Mouse (Mus musculus) stomach, embryonic 14.5 days (tissue): Measurements from ENCODE around the gene Trim2. TPM values are rescaled to one million over a fixed set of nuclear protein-coding genes. Genes with fewer than 3 reads are reported as not detected.
A peak's percentile ranks its signal among the peaks of the same experiment; 100 is the strongest.

Source experiments
- ATAC-seq: fragments of 200-750 bp; cut with Nextera tagmentation; 2 replicates; pipeline ENCODE4 v1.8.0; 2017; ENCODE audit warnings: low read depth, moderate TSS enrichment; ENCODE audit not compliant: insufficient number of reproducible peaks, insufficient read depth, low FRiP score
- H3K27ac ChIP-seq: fragments of 300-500 bp; sonication (generic); 2 replicates; pipeline ENCODE4 v1.5.1; 2014; ENCODE audit warnings: mild to moderate bottlenecking, low read length, moderate library complexity, mixed read lengths
- H3K27me3 ChIP-seq: fragments of 300-500 bp; sonication (generic); 2 replicates; pipeline ENCODE4 v1.6.1; 2014; ENCODE audit warnings: low read length, control low read depth, mixed read lengths; ENCODE audit not compliant: control insufficient read depth, insufficient read depth
- H3K36me3 ChIP-seq: fragments of 300-500 bp; sonication (generic); 2 replicates; pipeline ENCODE4 v1.6.1; 2014; ENCODE audit warnings: mild to moderate bottlenecking, control low read depth, low read length, moderate library complexity, mixed read lengths; ENCODE audit not compliant: control insufficient read depth, insufficient read depth
- H3K4me1 ChIP-seq: fragments of 300-500 bp; sonication (generic); 2 replicates; pipeline ENCODE4 v1.6.1; 2014; ENCODE audit warnings: low read length, control low read depth, mixed read lengths; ENCODE audit not compliant: control insufficient read depth, insufficient read depth
- H3K4me2 ChIP-seq: fragments of 300-500 bp; sonication (generic); replicated peaks from 2 replicates; pipeline ENCODE4 v1.6.1; 2014; ENCODE audit warnings: low read depth, low read length, control low read depth
- H3K4me3 ChIP-seq: fragments of 300-500 bp; sonication (generic); 2 replicates; pipeline ENCODE4 v1.5.1; 2014; ENCODE audit warnings: low read depth, low read length, control low read depth
- H3K9ac ChIP-seq: fragments of 300-500 bp; sonication (generic); replicated peaks from 2 replicates; pipeline ENCODE4 v1.6.1; 2014; ENCODE audit warnings: low read depth, mild to moderate bottlenecking, control low read depth, low read length, moderate library complexity, mixed read lengths
- H3K9me3 ChIP-seq: fragments of 300-500 bp; sonication (generic); 2 replicates; pipeline ENCODE4 v1.6.1; 2016; ENCODE audit warnings: low read depth, low read length, control low read depth; ENCODE audit not compliant: control insufficient read depth
- WGBS: fragments of 180-500 bp; shearing (Covaris S2); extraction: QIAGEN DNeasy Blood & Tissue Kit; methylation state at CpG from one replicate; pipeline ENCODE4 v1.1.7; 2014; 5-methylcytosine and 5-hydroxymethylcytosine counted together
- polyA plus RNA-seq: library from polyadenylated mRNA; unstranded; fragments of >200 nt; fragmentation: Nextera tagmentation; extraction: Ambion mirVana; gene quantifications from 2 replicates; pipeline ENCODE4 v1.2.1, GENCODE M21; 2014

The Trim2 gene
- polyA plus RNA-seq, 1 experiment from 2014 or later: 37.1 TPM

- no peak for ATAC-seq
- Histone ChIP-seq H3K27me3 (0 out of 2 replicates have a peak, but pooled peaks cover 4% of the 10 kb centered on the region), H3K4me3 (no peak overlapping the region), H3K9me3 (no peaks in the 10 kb centered on the region), H3K4me2 (no peak overlapping the region), H3K27ac (no peak overlapping the region), H3K9ac (no peak overlapping the region), H3K4me1 (peaks cover 13% of the 10 kb centered on the region; the same call in 1 of the 2 replicates), H3K36me3 (no peaks in the 10 kb centered on the region)
- 92% methylated on average over 10 of the region's 10 CpGs for WGBS
These were observed 34.9 kb downstream of the Trim2 start for GRCm38 (mm10) chr3:84271794-84272193.

GRCm38 (mm10) chr3:84271058-84271457 is 35.6 kb downstream of the Trim2 start:
- H3K4me2 ChIP-seq: no peak overlapping the region
- H3K27me3 ChIP-seq: 0 out of 2 replicates have a peak, but pooled peaks cover 4% of the 10 kb centered on the region
- H3K9ac ChIP-seq: no peak overlapping the region
- no peaks in the 10 kb centered on the region for H3K36me3 ChIP-seq
- H3K4me1 ChIP-seq: peaks cover 13% of the 10 kb centered on the region; the same call in 1 of the 2 replicates
- H3K27ac ChIP-seq: no peak overlapping the region
- no peaks in the 10 kb centered on the region for H3K9me3 ChIP-seq
- no peak for ATAC-seq
- 65% methylated on average over 6 of the region's 6 CpGs for WGBS
- no peak overlapping the region for H3K4me3 ChIP-seq

- 3% methylated on average over 3 of the region's 3 CpGs for WGBS
- H3K4me2 ChIP-seq: peak overlapping the region; percentile 39
- H3K4me3 ChIP-seq: peak overlapping the region; percentile 16; the same call in 1 of the 2 replicates
- H3K4me1 ChIP-seq: peaks cover 13% of the 10 kb centered on the region; the same call in 1 of the 2 replicates
- no peaks in the 10 kb centered on the region for H3K9me3 ChIP-seq
- 0 out of 2 replicates have a peak, but pooled peaks cover 4% of the 10 kb centered on the region for H3K27me3 ChIP-seq
- H3K27ac ChIP-seq: no peak overlapping the region
- no peak overlapping the region for H3K9ac ChIP-seq
- no peaks in the 10 kb centered on the region for H3K36me3 ChIP-seq
- ATAC-seq: peak; percentile 84
These were observed 36.1 kb downstream of the Trim2 start for GRCm38 (mm10) chr3:84270624-84270995.

GRCm38 (mm10) chr3:84269987-84270623 is 36.6 kb downstream of the Trim2 start:
- WGBS: 10% methylated on average over 13 of the region's 13 CpGs
- Histone ChIP-seq H3K4me1 (peaks cover 13% of the 10 kb centered on the region; the same call in 1 of the 2 replicates), H3K4me2 (peak overlapping the region; percentile 39), H3K36me3 (no peaks in the 10 kb centered on the region), H3K9ac (peak overlapping the region; percentile 10; the same call in 1 of the 2 replicates), H3K27ac (no peak overlapping the region; the same call in 1 of the 2 replicates), H3K9me3 (no peaks in the 10 kb centered on the region), H3K27me3 (0 out of 2 replicates have a peak, but pooled peaks cover 4% of the 10 kb centered on the region), H3K4me3 (peak overlapping the region; percentile 16)
- peak; percentile 62; the same call in 1 of the 2 replicates for ATAC-seq

- H3K27me3 ChIP-seq: 0 out of 2 replicates have a peak, but pooled peaks cover 4% of the 10 kb centered on the region
- H3K4me1 ChIP-seq: peaks cover 13% of the 10 kb centered on the region; the same call in 1 of the 2 replicates
- H3K9me3 ChIP-seq: no peaks in the 10 kb centered on the region
- H3K27ac ChIP-seq: no peak overlapping the region
- no peak overlapping the region for H3K4me2 ChIP-seq
- no peak for ATAC-seq
- H3K9ac ChIP-seq: no peak overlapping the region
- no peak overlapping the region for H3K4me3 ChIP-seq
- H3K36me3 ChIP-seq: no peaks in the 10 kb centered on the region
- 70% methylated on average over 3 of the region's 3 CpGs for WGBS
These were observed 38.2 kb downstream of the Trim2 start for GRCm38 (mm10) chr3:84268434-84268833.

GRCm38 (mm10) chr3:84266391-84266931 is 40.2 kb downstream of the Trim2 start:
- no peak for ATAC-seq
- Histone ChIP-seq H3K27me3 (0 out of 2 replicates have a peak, but pooled peaks cover 4% of the 10 kb centered on the region), H3K36me3 (no peaks in the 10 kb centered on the region), H3K4me1 (peaks cover 19% of the 10 kb centered on the region), H3K4me2 (no peak overlapping the region), H3K27ac (no peak overlapping the region), H3K9ac (no peak overlapping the region), H3K4me3 (no peak overlapping the region), H3K9me3 (no peaks in the 10 kb centered on the region)
- 52% methylated on average over 3 of the region's 3 CpGs for WGBS

- no peaks in the 10 kb centered on the region for H3K36me3 ChIP-seq
- H3K9ac ChIP-seq: no peak overlapping the region
- no peak overlapping the region for H3K4me3 ChIP-seq
- H3K27me3 ChIP-seq: 0 out of 2 replicates have a peak, but pooled peaks cover 4% of the 10 kb centered on the region
- ATAC-seq: no peak
- H3K9me3 ChIP-seq: no peaks in the 10 kb centered on the region
- WGBS: 50% methylated on average over 1 of the region's 1 CpGs
- H3K4me1 ChIP-seq: peaks cover 13% of the 10 kb centered on the region
- H3K4me2 ChIP-seq: no peak overlapping the region
- no peak overlapping the region for H3K27ac ChIP-seq
These were observed 41.6 kb downstream of the Trim2 start for GRCm38 (mm10) chr3:84265084-84265483.

- H3K9me3 ChIP-seq: no peaks in the 10 kb centered on the region
- 0 out of 2 replicates have a peak, but pooled peaks cover 2% of the 10 kb centered on the region for H3K27me3 ChIP-seq
- peaks cover 7% of the 10 kb centered on the region for H3K4me1 ChIP-seq
- no peak overlapping the region for H3K27ac ChIP-seq
- ATAC-seq: no peak
- 73% methylated on average over 2 of the region's 2 CpGs for WGBS
- H3K36me3 ChIP-seq: no peaks in the 10 kb centered on the region
- no peak overlapping the region for H3K4me3 ChIP-seq
- H3K4me2 ChIP-seq: no peak overlapping the region
- no peak overlapping the region for H3K9ac ChIP-seq
These were observed 42.3 kb downstream of the Trim2 start for GRCm38 (mm10) chr3:84264395-84264794.
